Mouse (Mus musculus) myocyte (in vitro differentiated cells): ENCODE measurements around the gene Rnf182.

ENCODE experiments used
- CEBPB ChIP-seq: IDR thresholded peaks from 2 replicates; pipeline ENCODE4 v1.6.1; 2011; ENCODE audit warnings: mild to moderate bottlenecking, moderate library complexity; ENCODE audit not compliant: poor library complexity, insufficient read depth, severe bottlenecking
- E2F4 ChIP-seq: IDR thresholded peaks from one replicate; pipeline ENCODE4 v1.6.1; 2011; ENCODE audit warnings: mild to moderate bottlenecking, control low read depth, moderate library complexity; ENCODE audit not compliant: insufficient read depth
- MAX ChIP-seq: IDR thresholded peaks from one replicate; pipeline ENCODE4 v1.6.1; 2011; ENCODE audit warnings: low read depth, mild to moderate bottlenecking, control low read depth
- MYOD1 ChIP-seq, 3 experiments: IDR thresholded peaks; one replicate each; pipeline ENCODE4 v1.6.1; 2011; ENCODE audit warnings: control low read depth in 2 of 3, low read depth in 2 of 3, mild to moderate bottlenecking in 2 of 3, moderate library complexity in 1 of 3; ENCODE audit not compliant: insufficient read length in 2 of 3, control insufficient read depth in 1 of 3
- MYOG ChIP-seq, 3 experiments: IDR thresholded peaks; one replicate each; pipeline ENCODE4 v1.6.1; 2011; ENCODE audit warnings: control low read depth in 2 of 3, low read depth in 2 of 3, mild to moderate bottlenecking in 2 of 3; ENCODE audit not compliant: insufficient read length in 2 of 3, control insufficient read depth in 1 of 3, insufficient read depth in 1 of 3
- POLR2A ChIP-seq: IDR thresholded peaks from one replicate; pipeline ENCODE4 v1.6.1; 2011; ENCODE audit warnings: low read depth, mild to moderate bottlenecking, control low read depth, moderate library complexity; ENCODE audit not compliant: insufficient read length
- POLR2AphosphoS2 ChIP-seq: IDR thresholded peaks from one replicate; pipeline ENCODE4 v1.6.1; 2011; ENCODE audit warnings: low read depth, control low read depth; ENCODE audit not compliant: insufficient read length
- REST ChIP-seq: IDR thresholded peaks from one replicate; pipeline ENCODE4 v1.6.1; 2011; ENCODE audit warnings: mild to moderate bottlenecking, control low read depth, moderate library complexity; ENCODE audit not compliant: insufficient read depth, insufficient read length
- SRF ChIP-seq: IDR thresholded peaks from one replicate; pipeline ENCODE4 v1.6.1; 2011; ENCODE audit warnings: low read depth; ENCODE audit not compliant: control insufficient read depth, insufficient read length
- TCF12 ChIP-seq: IDR thresholded peaks from one replicate; pipeline ENCODE4 v1.6.1; 2011; ENCODE audit warnings: mild to moderate bottlenecking, control low read depth; ENCODE audit not compliant: poor library complexity, insufficient read depth, severe bottlenecking
- TCF3 ChIP-seq: IDR thresholded peaks from one replicate; pipeline ENCODE4 v1.6.1; 2011; ENCODE audit warnings: low read depth, control low read depth; ENCODE audit not compliant: insufficient read length
- USF1 ChIP-seq: IDR thresholded peaks from one replicate; pipeline ENCODE4 v1.6.1; 2011; ENCODE audit warnings: low read depth, mild to moderate bottlenecking, control low read depth, moderate library complexity

GRCm38 (mm10) chr13:43583504-43583903 lies 32.0 kb upstream of the Rnf182 start:
- TF ChIP-seq MYOD1 (IDR thresholded peaks at IDR 0.05; ENCODE audit: control insufficient read depth in 1 of 3, insufficient read length in 2 of 3, low read depth in 2 of 3) (no peak), POLR2A (no peak), POLR2AphosphoS2 (no peak), MAX (no peak), USF1 (no peak), CEBPB (no peak), E2F4 (no peak), TCF12 (no peak), MYOG (IDR thresholded peaks at IDR 0.05; ENCODE audit: control insufficient read depth in 1 of 3, insufficient read depth in 1 of 3, insufficient read length in 2 of 3, low read depth in 2 of 3) (no peak), SRF (no peak), TCF3 (no peak), REST (no peak)
